Mouse (Mus musculus) forebrain, embryonic 10.5 days (tissue): Measurements from ENCODE around the gene Rcbtb2. TPM values are rescaled to one million over a fixed set of nuclear protein-coding genes. Genes with fewer than 3 reads are reported as not detected.

Experiments
- DNase-seq: peaks from one replicate; pipeline ENCODE4 v3.0.0-alpha.2; 2017; ENCODE audit warnings: low spot score; ENCODE audit errors: extremely low spot score
- H3K27ac ChIP-seq: fragments of 300-500 bp; sonication (generic); 2 replicates; pipeline ENCODE4 v1.5.1; 2016; ENCODE audit warnings: mild to moderate bottlenecking
- H3K27me3 ChIP-seq: fragments of 300-500 bp; sonication (generic); 2 replicates; pipeline ENCODE4 v1.6.1; 2016; ENCODE audit warnings: mild to moderate bottlenecking; ENCODE audit not compliant: poor library complexity, severe bottlenecking
- H3K36me3 ChIP-seq: fragments of 300-500 bp; sonication (generic); replicated peaks from 2 replicates; pipeline ENCODE4 v1.6.1; 2016; ENCODE audit warnings: mild to moderate bottlenecking, moderate library complexity
- H3K4me1 ChIP-seq: fragments of 300-500 bp; sonication (generic); 2 replicates; pipeline ENCODE4 v1.6.1; 2016
- H3K4me3 ChIP-seq: fragments of 300-500 bp; sonication (generic); 2 replicates; pipeline ENCODE4 v1.5.1; 2016; ENCODE audit warnings: mild to moderate bottlenecking, moderate library complexity
- H3K9me3 ChIP-seq: fragments of 300-500 bp; sonication (generic); 2 replicates; pipeline ENCODE4 v1.6.1; 2016; ENCODE audit warnings: mild to moderate bottlenecking, moderate library complexity
- WGBS: fragments of 180-500 bp; shearing (Covaris S2); methylation state at CpG from one replicate; pipeline ENCODE4 v1.1.7; 2016; 5-methylcytosine and 5-hydroxymethylcytosine counted together
- polyA plus RNA-seq: library from polyadenylated mRNA; unstranded; fragments of >200 nt; fragmentation: Nextera tagmentation; extraction: Ambion mirVana; gene quantifications from 2 replicates; pipeline ENCODE4 v1.2.1, GENCODE M21; 2016

The Rcbtb2 gene
- polyA plus RNA-seq, 1 experiment from 2014 or later, result 168 TPM

GRCm38 (mm10) chr14:73169926-73170844 is 47.3 kb downstream of the Rcbtb2 start:
- 84% methylated on average over 13 of the region's 13 CpGs for WGBS
- Histone ChIP-seq H3K4me1 (peaks cover 12% of the 10 kb centered on the region), H3K9me3 (no peaks in the 10 kb centered on the region), H3K27ac (no peak overlapping the region), H3K27me3 (no peaks in the 10 kb centered on the region), H3K36me3 (peaks cover 97% of the 10 kb centered on the region), H3K4me3 (no peak overlapping the region)
- DNase-seq, result no peak

DNA sequence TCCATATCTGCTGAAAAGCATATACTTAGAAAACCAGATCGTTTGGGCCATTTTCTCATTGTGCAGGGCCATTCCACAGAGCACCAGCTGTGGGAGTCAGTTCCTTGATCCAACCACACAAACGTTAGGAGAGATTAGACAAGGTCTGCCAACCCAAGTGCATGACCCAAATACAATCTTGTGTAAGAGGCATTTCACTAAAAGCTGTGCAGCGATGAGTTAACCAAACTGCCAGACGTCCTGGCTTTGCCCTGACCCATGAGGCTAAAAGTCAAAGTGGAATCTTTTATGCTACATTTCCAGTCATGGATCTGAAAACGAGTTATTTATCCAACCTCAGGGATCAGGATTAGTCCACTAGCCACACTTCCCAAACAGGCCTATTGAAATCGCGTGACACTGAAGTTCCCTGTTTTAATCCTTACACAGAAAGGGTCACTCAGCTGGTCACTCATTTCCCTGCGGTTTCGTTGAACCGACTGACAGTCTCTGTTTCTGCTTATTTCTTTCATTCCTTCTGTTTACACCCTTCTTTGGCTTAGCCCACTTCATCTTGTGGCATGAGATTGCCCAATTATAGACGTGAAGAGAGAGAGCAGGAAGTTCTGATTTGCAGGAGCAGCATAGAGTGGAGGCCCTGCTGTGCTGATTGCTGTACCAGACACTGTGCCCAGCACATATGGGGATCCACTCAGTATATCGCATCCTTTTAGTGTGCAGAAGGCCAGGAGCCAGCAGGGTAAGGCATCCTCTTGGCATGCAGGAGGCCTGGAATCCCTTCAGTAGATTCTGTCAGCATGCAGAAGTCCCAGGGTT is 49.6 kb downstream of the Rcbtb2 start:
- Histone ChIP-seq H3K4me1 (peaks cover 12% of the 10 kb centered on the region), H3K9me3 (no peaks in the 10 kb centered on the region), H3K27me3 (no peaks in the 10 kb centered on the region), H3K27ac (no peak overlapping the region), H3K4me3 (no peak overlapping the region), H3K36me3 (peaks cover 98% of the 10 kb centered on the region)
- 64% methylated on average over 12 of the region's 12 CpGs for WGBS
- DNase-seq, result no peak

- no peaks in the 10 kb centered on the region for H3K9me3 ChIP-seq
- DNase-seq, result no peak
- no peak overlapping the region for H3K27ac ChIP-seq
- H3K4me1 ChIP-seq, result peaks cover 12% of the 10 kb centered on the region
- 90% methylated on average over 11 of the region's 11 CpGs for WGBS
- no peak overlapping the region for H3K4me3 ChIP-seq
- H3K27me3 ChIP-seq, result no peaks in the 10 kb centered on the region
- peaks cover 98% of the 10 kb centered on the region for H3K36me3 ChIP-seq
These were observed 50.8 kb downstream of the Rcbtb2 start for GRCm38 (mm10) chr14:73173662-73174061.

- Histone ChIP-seq H3K27ac (no peak overlapping the region), H3K36me3 (peaks cover 100% of the 10 kb centered on the region), H3K4me3 (no peak overlapping the region), H3K9me3 (no peaks in the 10 kb centered on the region), H3K4me1 (peaks cover 12% of the 10 kb centered on the region), H3K27me3 (no peaks in the 10 kb centered on the region)
- no peak for DNase-seq
- 85% methylated on average over 7 of the region's 7 CpGs for WGBS
These were observed 51.5 kb downstream of the Rcbtb2 start for GRCm38 (mm10) chr14:73174091-73174995.

DNA sequence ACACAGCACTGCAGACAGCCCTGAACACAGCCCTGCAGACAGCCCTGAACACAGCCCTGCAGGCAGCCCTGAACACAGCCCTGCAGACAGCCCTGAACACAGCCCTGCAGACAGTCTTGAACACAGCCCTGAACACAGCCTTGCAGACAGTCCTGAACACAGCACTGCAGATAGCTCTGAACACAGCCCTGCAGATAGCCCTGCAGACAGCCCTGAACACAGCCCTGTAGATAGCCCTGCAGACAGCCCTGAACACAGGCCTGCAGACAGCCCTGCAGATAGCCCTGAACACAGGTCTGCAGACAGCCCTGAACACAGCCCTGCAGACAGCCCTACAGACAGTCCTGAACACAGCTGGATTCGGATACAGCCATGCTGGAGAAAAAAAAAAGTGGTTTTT is 52.2 kb downstream of the Rcbtb2 start:
- WGBS, result 89% methylated on average over 1 of the region's 1 CpGs
- DNase-seq, result no peak
- peaks cover 10% of the 10 kb centered on the region for H3K4me1 ChIP-seq
- no peaks in the 10 kb centered on the region for H3K27me3 ChIP-seq
- no peak overlapping the region for H3K4me3 ChIP-seq
- peaks cover 100% of the 10 kb centered on the region for H3K36me3 ChIP-seq
- no peaks in the 10 kb centered on the region for H3K9me3 ChIP-seq
- no peak overlapping the region for H3K27ac ChIP-seq

- DNase-seq, result no peak
- Histone ChIP-seq H3K36me3 (peaks cover 100% of the 10 kb centered on the region), H3K9me3 (no peaks in the 10 kb centered on the region), H3K27ac (no peak overlapping the region), H3K4me3 (no peak overlapping the region), H3K4me1 (peaks cover 5% of the 10 kb centered on the region; the same call in 1 of the 2 replicates), H3K27me3 (no peaks in the 10 kb centered on the region)
- 88% methylated on average over 6 of the region's 6 CpGs for WGBS
These were observed 53.0 kb downstream of the Rcbtb2 start for GRCm38 (mm10) chr14:73175814-73176213.

DNA sequence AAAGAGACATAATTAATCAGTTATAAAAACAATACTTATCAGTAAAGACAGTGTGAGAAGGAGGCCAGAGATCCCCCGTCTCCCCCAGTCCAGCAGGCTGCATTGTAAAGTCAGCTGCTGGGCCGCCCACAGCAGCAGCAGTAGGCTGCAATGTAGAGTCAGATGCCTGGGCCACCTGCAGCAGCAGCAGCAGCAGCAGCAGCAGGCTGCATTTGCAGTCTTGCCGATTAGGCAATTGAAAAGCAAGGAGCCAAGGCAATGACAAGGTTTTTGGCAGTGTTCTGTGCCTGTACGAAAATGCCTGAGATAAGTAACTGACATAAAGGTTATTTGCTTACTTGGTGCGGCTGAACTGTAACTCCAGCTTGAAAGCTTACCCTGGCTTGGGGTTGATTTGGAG is 53.4 kb downstream of the Rcbtb2 start:
- Histone ChIP-seq H3K4me3 (no peak overlapping the region), H3K4me1 (peaks cover 2% of the 10 kb centered on the region; the same call in 1 of the 2 replicates), H3K27ac (no peak overlapping the region), H3K9me3 (no peaks in the 10 kb centered on the region), H3K36me3 (peaks cover 100% of the 10 kb centered on the region), H3K27me3 (no peaks in the 10 kb centered on the region)
- DNase-seq, result no peak
- WGBS, result 95% methylated on average over 5 of the region's 5 CpGs

- H3K4me1 ChIP-seq, result no peaks in the 10 kb centered on the region
- no peaks in the 10 kb centered on the region for H3K9me3 ChIP-seq
- WGBS, result 88% methylated on average over 11 of the region's 11 CpGs
- H3K27ac ChIP-seq, result no peak overlapping the region
- peaks cover 100% of the 10 kb centered on the region for H3K36me3 ChIP-seq
- H3K27me3 ChIP-seq, result no peaks in the 10 kb centered on the region
- no peak for DNase-seq
- H3K4me3 ChIP-seq, result no peak overlapping the region
These were observed 55.1 kb downstream of the Rcbtb2 start for GRCm38 (mm10) chr14:73177961-73178360.

DNA sequence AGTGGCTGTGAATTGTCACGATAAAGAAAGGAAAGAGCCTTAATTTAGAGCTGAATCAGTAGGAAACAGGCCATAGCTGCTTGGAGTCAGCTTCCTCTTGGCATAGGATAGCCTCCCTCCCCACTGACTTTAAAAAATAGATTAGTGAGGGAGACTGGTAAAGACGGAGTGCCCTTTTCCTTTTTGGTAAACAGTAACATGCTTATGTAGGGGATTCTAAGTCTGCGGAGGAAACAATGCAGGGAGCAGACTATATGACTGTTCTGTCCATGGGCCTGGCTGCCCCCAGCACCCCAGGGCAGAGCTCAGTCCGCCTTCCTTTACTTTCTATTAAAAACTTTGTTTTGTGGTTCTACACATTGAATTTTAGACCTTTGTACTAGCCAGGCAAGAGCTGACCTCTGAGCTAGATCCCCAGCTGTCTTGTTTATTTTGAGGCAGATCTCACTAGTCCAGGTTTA is 56.4 kb downstream of the Rcbtb2 start:
- H3K4me1 ChIP-seq, result no peaks in the 10 kb centered on the region
- no peaks in the 10 kb centered on the region for H3K9me3 ChIP-seq
- WGBS, result 88% methylated on average over 4 of the region's 4 CpGs
- DNase-seq, result no peak
- H3K27me3 ChIP-seq, result no peaks in the 10 kb centered on the region
- no peak overlapping the region for H3K4me3 ChIP-seq
- H3K36me3 ChIP-seq, result peaks cover 100% of the 10 kb centered on the region
- no peak overlapping the region for H3K27ac ChIP-seq

DNA sequence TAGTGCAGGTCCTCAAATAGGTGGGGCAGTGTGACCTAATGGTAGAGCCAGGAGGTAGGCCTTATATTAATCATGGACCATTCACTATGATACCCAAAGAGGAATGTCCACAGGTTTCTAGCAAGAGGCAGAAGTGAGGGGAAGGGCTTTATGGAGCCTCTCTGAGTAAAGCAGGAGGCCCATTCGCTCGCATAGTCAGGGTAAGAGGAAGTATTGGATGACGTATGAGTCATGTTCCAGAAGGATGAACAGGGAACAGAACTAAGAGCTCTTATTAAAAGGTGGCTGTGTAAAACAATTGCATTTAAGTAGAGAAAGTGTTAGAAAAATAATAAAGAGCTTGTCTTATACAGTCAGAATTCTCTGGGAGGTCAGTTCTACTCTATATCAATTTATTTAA is 57.8 kb downstream of the Rcbtb2 start:
- Histone ChIP-seq H3K27ac (no peak overlapping the region), H3K36me3 (peaks cover 100% of the 10 kb centered on the region)
- DNase-seq, result no peak

GRCm38 (mm10) chr14:73181144-73181543 is 58.3 kb downstream of the Rcbtb2 start:
- H3K9me3 ChIP-seq, result peaks cover 6% of the 10 kb centered on the region; the same call in 1 of the 2 replicates
- no peak overlapping the region for H3K27ac ChIP-seq
- WGBS, result 93% methylated on average over 2 of the region's 2 CpGs
- no peak overlapping the region for H3K4me3 ChIP-seq
- H3K4me1 ChIP-seq, result no peaks in the 10 kb centered on the region
- no peaks in the 10 kb centered on the region for H3K27me3 ChIP-seq
- peaks cover 99% of the 10 kb centered on the region for H3K36me3 ChIP-seq
- no peak for DNase-seq

More for the DNA sequence above, 57.8 kb downstream of the Rcbtb2 start:
- Histone ChIP-seq H3K4me3 (no peak overlapping the region), H3K27me3 (no peaks in the 10 kb centered on the region), H3K9me3 (peaks cover 6% of the 10 kb centered on the region; the same call in 1 of the 2 replicates), H3K4me1 (no peaks in the 10 kb centered on the region)
- WGBS, result 85% methylated on average over 3 of the region's 3 CpGs

GRCm38 (mm10) chr14:73186875-73187274 is 64.0 kb downstream of the Rcbtb2 start:
- Histone ChIP-seq H3K27ac (no peak overlapping the region), H3K4me1 (no peaks in the 10 kb centered on the region), H3K9me3 (peaks cover 6% of the 10 kb centered on the region; the same call in 1 of the 2 replicates), H3K4me3 (no peak overlapping the region), H3K27me3 (no peaks in the 10 kb centered on the region), H3K36me3 (peaks cover 52% of the 10 kb centered on the region)
- no peak for DNase-seq
- 90% methylated on average over 7 of the region's 7 CpGs for WGBS
